ENCODE assay signal across 9 mouse cellular contexts in the genomic region with DNA sequence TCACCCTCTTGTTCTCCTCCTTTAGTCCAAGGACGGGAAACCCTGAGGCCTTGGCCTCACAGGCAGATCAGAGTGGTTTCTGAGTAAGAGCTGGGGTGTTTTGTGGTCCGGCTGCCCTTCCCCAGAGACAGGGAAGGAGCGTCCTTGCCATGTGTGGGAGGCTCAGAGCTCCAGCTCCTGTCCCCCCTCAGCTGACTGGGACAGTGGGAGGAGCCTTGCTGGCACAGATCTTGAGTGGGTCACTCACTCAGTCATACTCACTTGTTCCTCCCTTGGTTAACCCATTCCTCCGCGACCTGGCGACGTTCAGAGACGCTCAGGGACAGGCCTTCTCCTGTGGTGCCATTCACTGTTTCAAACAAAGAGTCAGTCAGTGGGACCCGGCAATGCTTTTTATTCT. TPM values are rescaled to one million over a fixed set of nuclear protein-coding genes. Genes with fewer than 3 reads are reported as not detected.
A peak's percentile ranks its signal among the peaks of the same experiment; 100 is the strongest.
DNase-seq lines count a peak whose midpoint lies in the region; ATAC-seq and TF ChIP-seq lines count a peak whose summit lies in the region.
"Had no signal": no experiment of that assay in that cellular context is flagged by ENCODE, and none has a peak within 500 bp of the region (broad histone marks: within the 10 kb centered on the region; RNA-seq: fewer than 3 reads in every experiment).

No protein-coding gene starts in this region.

- no peak overlapping the region for H3K4me2 ChIP-seq in midbrain, embryonic 15.5 days
- H3K4me2 ChIP-seq in midbrain, postnatal 0 days (ENCODE audit: low read depth, low read length, poor library complexity, severe bottlenecking) = no peak overlapping the region

- 38% methylated on average over 9 of the region's 9 CpGs for WGBS in midbrain, embryonic 10.5 days
- 21% methylated on average over 9 of the region's 9 CpGs for whole genome bisulfite sequencing in midbrain, embryonic 15.5 days
- 37% methylated on average over 9 of the region's 9 CpGs for WGBS in embryonic facial prominence, embryonic 10.5 days
- 25% methylated on average over 9 of the region's 9 CpGs for WGBS in midbrain, postnatal 0 days

- no peaks in the 10 kb centered on the region for H3K9me3 ChIP-seq in midbrain, embryonic 10.5 days (replicated peaks)
- H3K9me3 ChIP-seq in midbrain, embryonic 15.5 days = no peaks in the 10 kb centered on the region
- H3K9me3 ChIP-seq in embryonic facial prominence, embryonic 10.5 days = no peaks in the 10 kb centered on the region
- H3K9me3 ChIP-seq in midbrain, postnatal 0 days (ENCODE audit: low read length) = no peaks in the 10 kb centered on the region

- no peak for TF ChIP-seq CTCF in midbrain, postnatal 0 days (IDR thresholded peaks at IDR 0.05)

- no peak overlapping the region for H3K9ac ChIP-seq in midbrain, embryonic 15.5 days
- no peak overlapping the region for H3K9ac ChIP-seq in midbrain, postnatal 0 days (replicated peaks; ENCODE audit: low read length, poor library complexity, severe bottlenecking)
- H3K9ac ChIP-seq: liver, postnatal 0 days had no signal

- H3K36me3 ChIP-seq in midbrain, embryonic 10.5 days = peaks cover 15% of the 10 kb centered on the region
- no peaks in the 10 kb centered on the region for H3K36me3 ChIP-seq in midbrain, embryonic 15.5 days (replicated peaks)
- H3K36me3 ChIP-seq in embryonic facial prominence, embryonic 10.5 days (replicated peaks) = no peaks in the 10 kb centered on the region
- no peaks in the 10 kb centered on the region for H3K36me3 ChIP-seq in midbrain, postnatal 0 days (ENCODE audit: insufficient read depth, low read length)

- peak overlapping the region; percentile 81 for H3K27ac ChIP-seq in midbrain, embryonic 10.5 days (replicated peaks)
- no peak overlapping the region for H3K27ac ChIP-seq in midbrain, embryonic 15.5 days
- 0 out of 2 replicates have a peak overlapping the region, but pooled peaks have one; percentile 8 for H3K27ac ChIP-seq in embryonic facial prominence, embryonic 10.5 days (replicated peaks)
- no peak overlapping the region for H3K27ac ChIP-seq in midbrain, postnatal 0 days (ENCODE audit: low read depth, low read length)

- peak; percentile 17 for DNase-seq in gastrocnemius, postnatal 14 days
- DNase-seq in gastrocnemius, adult 18-20 months (ENCODE audit: low spot score) = no peak
- DNase-seq in midbrain, embryonic 10.5 days (ENCODE audit: low spot score) = peak; percentile 31
- DNase-seq in embryonic facial prominence, embryonic 10.5 days (ENCODE audit: low spot score) = no peak
- DNase-seq in midbrain, postnatal 0 days (ENCODE audit: low spot score) = peak; percentile 53
- DNase-seq in frontal cortex, postnatal 14 days (ENCODE audit: low spot score in 2 of 2) = no peak
- DNase-seq in B cell, adult 2 months = no peak
- DNase-seq: liver, postnatal 0 days had no signal

- intact Hi-C loops in gastrocnemius, postnatal 14 days (cut with DNase I; ENCODE audit: low total_unique reads) = no loop called here

- H3K27me3 ChIP-seq in midbrain, embryonic 10.5 days (ENCODE audit: low read depth, poor library complexity, severe bottlenecking) = no peaks in the 10 kb centered on the region
- H3K27me3 ChIP-seq in midbrain, embryonic 15.5 days (replicated peaks) = no peaks in the 10 kb centered on the region
- no peaks in the 10 kb centered on the region for H3K27me3 ChIP-seq in embryonic facial prominence, embryonic 10.5 days (replicated peaks; ENCODE audit: low read depth, poor library complexity, severe bottlenecking)
- H3K27me3 ChIP-seq in midbrain, postnatal 0 days (ENCODE audit: insufficient read depth, low read length) = no peaks in the 10 kb centered on the region

- no peak for ATAC-seq in midbrain, embryonic 15.5 days (replicated peaks)
- ATAC-seq in midbrain, postnatal 0 days (ENCODE audit: low FRiP score) = 0 out of 2 replicates have a peak, but pooled peaks have one; percentile 31
- ATAC-seq: liver, postnatal 0 days had no signal

- peaks cover 48% of the 10 kb centered on the region for H3K4me1 ChIP-seq in midbrain, embryonic 10.5 days
- H3K4me1 ChIP-seq in midbrain, embryonic 15.5 days = peaks cover 20% of the 10 kb centered on the region
- H3K4me1 ChIP-seq in embryonic facial prominence, embryonic 10.5 days = peaks cover 17% of the 10 kb centered on the region
- peaks cover 10% of the 10 kb centered on the region for H3K4me1 ChIP-seq in midbrain, postnatal 0 days (ENCODE audit: insufficient read depth, low read length)

- H3K4me3 ChIP-seq in midbrain, embryonic 10.5 days = no peak overlapping the region
- no peak overlapping the region for H3K4me3 ChIP-seq in midbrain, embryonic 15.5 days
- no peak overlapping the region for H3K4me3 ChIP-seq in embryonic facial prominence, embryonic 10.5 days
- H3K4me3 ChIP-seq in midbrain, postnatal 0 days (ENCODE audit: low read depth, low read length) = no peak overlapping the region

RNA-seq across cellular contexts. Expression of a gene that starts 14.2 kb away (rescaled TPM):
- total RNA-seq in gastrocnemius, postnatal 14 days (2021) = 1 to 10 TPM; 1.6 to 2.2 TPM
- total RNA-seq in gastrocnemius, adult 18-20 months (2021) = 1 to 10 TPM; 2.2 to 2.4 TPM
- 21.7 and 25.0 TPM in 2 replicates for polyA plus RNA-seq in midbrain, embryonic 10.5 days (2016; fragmentation: Nextera tagmentation; extraction: Ambion mirVana)
- polyA plus RNA-seq in midbrain, embryonic 15.5 days (2015; fragmentation: Nextera tagmentation; extraction: Ambion mirVana) = 11.5 and 12.4 TPM in 2 replicates
- polyA plus RNA-seq in embryonic facial prominence, embryonic 10.5 days (2016; fragmentation: Nextera tagmentation; extraction: Ambion mirVana) = 6.7 and 7.8 TPM in 2 replicates
- total RNA-seq in midbrain, postnatal 0 days (2014; rRNA removed) = 8.1 and 11.6 TPM in 2 replicates
- 12.0 and 12.3 TPM in 2 replicates for polyA plus RNA-seq in midbrain, postnatal 0 days (2015; fragmentation: Nextera tagmentation; extraction: Ambion mirVana)

RNA-seq across cellular contexts. Expression of a gene that starts 48.2 kb away (rescaled TPM):
- total RNA-seq in gastrocnemius, postnatal 14 days (2021) = 10 to 100 TPM; 36.7 to 41.1 TPM
- 10 to 100 TPM; 21.4 to 24.4 TPM for total RNA-seq in gastrocnemius, adult 18-20 months (2021)
- polyA plus RNA-seq in midbrain, embryonic 10.5 days (2016; fragmentation: Nextera tagmentation; extraction: Ambion mirVana) = 39.4 and 40.7 TPM in 2 replicates
- 30.2 and 36.3 TPM in 2 replicates for polyA plus RNA-seq in midbrain, embryonic 15.5 days (2015; fragmentation: Nextera tagmentation; extraction: Ambion mirVana)
- polyA plus RNA-seq in embryonic facial prominence, embryonic 10.5 days (2016; fragmentation: Nextera tagmentation; extraction: Ambion mirVana) = 43.2 and 44.3 TPM in 2 replicates
- total RNA-seq in midbrain, postnatal 0 days (2014; rRNA removed) = 53.7 and 134 TPM in 2 replicates
- 20.3 and 30.0 TPM in 2 replicates for polyA plus RNA-seq in midbrain, postnatal 0 days (2015; fragmentation: Nextera tagmentation; extraction: Ambion mirVana)

Comparison
In these comparisons a context has a peak if more than half of its experiments do, and no peak if none do; other contexts are left out.
1. DNase-seq: peak in gastrocnemius, postnatal 14 days (single experiment), midbrain, embryonic 10.5 days (single experiment) and midbrain, postnatal 0 days (single experiment); none in gastrocnemius, adult 18-20 months (single experiment), embryonic facial prominence, embryonic 10.5 days (single experiment), frontal cortex, postnatal 14 days (0 of 2) and B cell, adult 2 months (0 of 2).
2. H3K27ac ChIP-seq: peak in midbrain, embryonic 10.5 days (single experiment) and embryonic facial prominence, embryonic 10.5 days (single experiment); none in midbrain, embryonic 15.5 days (single experiment) and midbrain, postnatal 0 days (single experiment).